Mouse (Mus musculus) kidney, postnatal 14 days (tissue): ENCODE measurements around the gene Camta1.

Experiments used
- DNase-seq: peaks from one replicate; pipeline ENCODE4 v3.0.0; 2022; ENCODE audit warnings: mixed read lengths

Camta1 gene

GRCm38 (mm10) chr4:151861806-151862739, at the start of gene Camta1:
Gene Camta1, minus strand, starts transcription at chr4:151861876.
- DNase-seq = peak; percentile 99

- no peak for DNase-seq
Measured at GRCm38 (mm10) chr4:151908809-151909208, 47.1 kb upstream of the Camta1 start.

GRCm38 (mm10) chr4:151907577-151908343, 46.1 kb upstream of the Camta1 start:
- DNase-seq = no peak

- DNase-seq = no peak
Measured at GRCm38 (mm10) chr4:151905621-151906020, 43.9 kb upstream of the Camta1 start.

- DNase-seq = peak; percentile 60
Measured at GRCm38 (mm10) chr4:151904098-151904497, 42.4 kb upstream of the Camta1 start.

GRCm38 (mm10) chr4:151902689-151903241, 41.1 kb upstream of the Camta1 start:
- DNase-seq = peak; percentile 83

- no peak for DNase-seq
Measured at GRCm38 (mm10) chr4:151902046-151902688, 40.5 kb upstream of the Camta1 start.

- peak; percentile 38 for DNase-seq
Measured at GRCm38 (mm10) chr4:151901422-151901821, 39.7 kb upstream of the Camta1 start.

GRCm38 (mm10) chr4:151900735-151901134, 39.1 kb upstream of the Camta1 start:
- no peak for DNase-seq

- no peak for DNase-seq
Measured at GRCm38 (mm10) chr4:151899707-151900384, 38.2 kb upstream of the Camta1 start.

- no peak for DNase-seq
Measured at GRCm38 (mm10) chr4:151898600-151899245, 37.0 kb upstream of the Camta1 start.

GRCm38 (mm10) chr4:151897069-151897617, 35.5 kb upstream of the Camta1 start:
- no peak for DNase-seq

- no peak for DNase-seq
Measured at GRCm38 (mm10) chr4:151895624-151896023, 33.9 kb upstream of the Camta1 start.

- no peak for DNase-seq
Measured at GRCm38 (mm10) chr4:151894926-151895325, 33.2 kb upstream of the Camta1 start.

- DNase-seq = no peak
Measured at GRCm38 (mm10) chr4:151893241-151893640, 31.6 kb upstream of the Camta1 start.

- DNase-seq = no peak
Measured at GRCm38 (mm10) chr4:151881590-151881989, 19.9 kb upstream of the Camta1 start.

GRCm38 (mm10) chr4:151880044-151880690, 18.5 kb upstream of the Camta1 start:
- DNase-seq = no peak

- DNase-seq = no peak
Measured at GRCm38 (mm10) chr4:151876400-151876799, 14.7 kb upstream of the Camta1 start.

- DNase-seq = no peak
Measured at GRCm38 (mm10) chr4:151863511-151863910, 1.8 kb upstream of the Camta1 start.

GRCm38 (mm10) chr4:151861471-151861805, 238 bp downstream of the Camta1 start:
- DNase-seq = no peak
